Mouse (Mus musculus): ENCODE results near the gene Magi2.

DNA sequence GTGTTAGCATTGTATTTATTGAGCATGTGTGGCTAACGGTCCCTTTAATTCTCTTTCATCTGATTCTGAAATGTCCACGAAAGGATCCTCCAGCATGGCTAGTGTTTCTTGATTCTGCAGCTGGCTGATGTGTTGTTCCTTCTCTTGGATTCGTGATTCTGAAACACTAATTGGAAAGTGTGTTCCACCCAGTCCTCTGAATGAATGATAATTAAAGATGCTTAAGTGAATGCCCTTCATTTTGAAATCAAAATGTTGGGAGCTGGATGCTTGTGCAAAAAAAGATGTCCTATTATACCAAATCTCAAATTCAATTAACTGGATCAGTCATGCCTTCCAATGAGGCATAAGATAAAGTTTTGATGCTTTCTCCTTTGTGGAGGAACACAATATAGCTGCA is 1132.2 kb downstream of the Magi2 start:
- TF ChIP-seq POLR2A (IDR thresholded peaks at IDR 0.05; ENCODE audit: low read depth, low read length) (no peak), CTCF (IDR thresholded peaks at IDR 0.05; ENCODE audit: extremely low read depth, insufficient read depth, insufficient read length, insufficient replicate concordance) (no peak)
